ENCODE assay signal across 13 mouse cellular contexts in genomic region chr19:47222841-47223557, GRCm38 (mm10). TPM values are rescaled to one million over a fixed set of nuclear protein-coding genes. Genes with fewer than 3 reads are reported as not detected.
DNase-seq lines count a peak whose midpoint lies in the region; ATAC-seq and TF ChIP-seq lines count a peak whose summit lies in the region.
"Had no signal": no experiment of that assay in that cellular context is flagged by ENCODE, and none has a peak within 500 bp of the region (broad histone marks: within the 10 kb centered on the region; RNA-seq: fewer than 3 reads in every experiment).

No protein-coding gene starts in this region.

- H3K4me2 ChIP-seq in lung, postnatal 0 days (replicated peaks; ENCODE audit: low read depth, low read length), result no peak overlapping the region
- no peak overlapping the region for H3K4me2 ChIP-seq in hindbrain, embryonic 16.5 days (ENCODE audit: low read length)
- no peak overlapping the region; the same call in 1 of the 2 replicates for H3K4me2 ChIP-seq in heart, embryonic 11.5 days

- no peaks in the 10 kb centered on the region for H3K9me3 ChIP-seq in lung, postnatal 0 days (ENCODE audit: low read length)
- H3K9me3 ChIP-seq in hindbrain, embryonic 16.5 days (ENCODE audit: control insufficient read depth, low read length), result no peaks in the 10 kb centered on the region
- no peaks in the 10 kb centered on the region for H3K9me3 ChIP-seq in heart, embryonic 11.5 days (replicated peaks; ENCODE audit: control insufficient read depth, low read length)
- H3K9me3 ChIP-seq: G1E had no signal

- 0 out of 2 replicates have a peak, but pooled peaks have one; percentile 32 for ATAC-seq in lung, postnatal 0 days
- ATAC-seq in hindbrain, embryonic 16.5 days, result no peak
- ATAC-seq in heart, embryonic 11.5 days (replicated peaks; ENCODE audit: insufficient number of reproducible peaks, low FRiP score, low TSS enrichment), result no peak
- ATAC-seq: forebrain, embryonic 14.5 days had no signal

- WGBS in lung, postnatal 0 days, result 47% methylated on average over 15 of the region's 15 CpGs
- 51% methylated on average over 15 of the region's 15 CpGs for WGBS in lung, adult 2 months
- 69% methylated on average over 15 of the region's 15 CpGs for WGBS in hindbrain, embryonic 16.5 days
- 44% methylated on average over 15 of the region's 15 CpGs for WGBS in heart, embryonic 11.5 days (ENCODE audit: insufficient replicate concordance)

- no peaks in the 10 kb centered on the region for H3K27me3 ChIP-seq in lung, postnatal 0 days (replicated peaks; ENCODE audit: insufficient read depth, low read length)
- no peaks in the 10 kb centered on the region for H3K27me3 ChIP-seq in hindbrain, embryonic 16.5 days (replicated peaks; ENCODE audit: control insufficient read depth, insufficient read depth, low read length)
- H3K27me3 ChIP-seq in heart, embryonic 11.5 days (ENCODE audit: control insufficient read depth, insufficient read depth, low read length), result no peaks in the 10 kb centered on the region

- no peak for TF ChIP-seq EP300 in lung, postnatal 0 days (IDR thresholded peaks at IDR 0.05)

- H3K36me3 ChIP-seq in lung, postnatal 0 days (ENCODE audit: insufficient read depth, low read length), result no peaks in the 10 kb centered on the region
- H3K36me3 ChIP-seq in hindbrain, embryonic 16.5 days (ENCODE audit: control insufficient read depth, insufficient read depth, low read length), result no peaks in the 10 kb centered on the region
- H3K36me3 ChIP-seq in heart, embryonic 11.5 days (ENCODE audit: control insufficient read depth, insufficient read depth, low read length), result no peaks in the 10 kb centered on the region
- H3K36me3 ChIP-seq: G1E had no signal

- H3K27ac ChIP-seq in lung, postnatal 0 days (ENCODE audit: low read length), result no peak overlapping the region
- H3K27ac ChIP-seq in hindbrain, embryonic 16.5 days (ENCODE audit: low read depth, low read length), result peak overlapping the region; percentile 4; the same call in 1 of the 2 replicates
- H3K27ac ChIP-seq in heart, embryonic 11.5 days (ENCODE audit: low read depth, low read length), result no peak overlapping the region

- no peak for TF ChIP-seq CTCF in lung, postnatal 0 days (IDR thresholded peaks at IDR 0.05)
- TF ChIP-seq CTCF in lung, adult 2 months (IDR thresholded peaks at IDR 0.05; ENCODE audit: insufficient read depth, low read length), result no peak

- TF ChIP-seq POLR2A in lung, adult 2 months (IDR thresholded peaks at IDR 0.05; ENCODE audit: borderline replicate concordance, extremely low read depth, low read depth, low read length), result no peak

- no peak overlapping the region for H3K9ac ChIP-seq in lung, postnatal 0 days (replicated peaks; ENCODE audit: low read depth)
- H3K9ac ChIP-seq in hindbrain, embryonic 16.5 days (ENCODE audit: low read depth, low read length), result no peak overlapping the region
- no peak overlapping the region for H3K9ac ChIP-seq in heart, embryonic 11.5 days (ENCODE audit: low read depth, low read length)

- peak; percentile 47 to 70 for DNase-seq in cerebellum, postnatal 25 days
- DNase-seq in cerebellum, adult 9-10 months, result no peak
- DNase-seq in lung, postnatal 0 days (ENCODE audit: low spot score), result no peak
- DNase-seq in lung, adult 2 months, result no peak
- peak; percentile 33 to 56 for DNase-seq in adrenal gland, postnatal 36 days
- no peak for DNase-seq in retina, postnatal 1 day
- DNase-seq: heart, postnatal 36 days; kidney, adult 9 months; spleen, adult 18-20 months had no signal

- no peak overlapping the region for H3K4me3 ChIP-seq in lung, postnatal 0 days (ENCODE audit: low read depth, low read length)
- no peak overlapping the region for H3K4me3 ChIP-seq in lung, adult 2 months (replicated peaks; ENCODE audit: extremely low read depth, low read depth, low read length)
- H3K4me3 ChIP-seq in hindbrain, embryonic 16.5 days (ENCODE audit: low read length), result no peak overlapping the region
- no peak overlapping the region for H3K4me3 ChIP-seq in heart, embryonic 11.5 days (ENCODE audit: low read depth, low read length)

- no peaks in the 10 kb centered on the region for H3K4me1 ChIP-seq in lung, postnatal 0 days (ENCODE audit: insufficient read depth, low read depth, low read length)
- no peaks in the 10 kb centered on the region for H3K4me1 ChIP-seq in lung, adult 2 months (ENCODE audit: control insufficient read depth, insufficient read depth, low read length)
- peaks cover 4% of the 10 kb centered on the region for H3K4me1 ChIP-seq in hindbrain, embryonic 16.5 days (ENCODE audit: control insufficient read depth, insufficient read depth, low read depth, low read length)
- peaks cover 5% of the 10 kb centered on the region for H3K4me1 ChIP-seq in heart, embryonic 11.5 days (ENCODE audit: control insufficient read depth, insufficient read depth, low read length)

RNA-seq across cellular contexts. Expression of gene Neurl1a, which starts 44.4 kb away (rescaled TPM):
- polyA plus RNA-seq in lung, postnatal 0 days (2015; fragmentation: Nextera tagmentation; extraction: Ambion mirVana), result 1.5 and 2.2 TPM in 2 replicates
- 8.3 and 10.1 TPM in 2 replicates for polyA plus RNA-seq in lung, adult 2 months (2012; rRNA removed)
- 10 to 100 TPM; 11.5 to 15.3 TPM for total RNA-seq in adrenal gland, postnatal 36 days (2021)
- 15.0 and 16.0 TPM in 2 replicates for polyA plus RNA-seq in hindbrain, embryonic 16.5 days (2015; fragmentation: Nextera tagmentation; extraction: Ambion mirVana)
- polyA plus RNA-seq in heart, embryonic 11.5 days (2014; fragmentation: Nextera tagmentation; extraction: Ambion mirVana), result 3.0 and 3.2 TPM in 2 replicates
- polyA plus RNA-seq: G1E had no signal

Comparison
In these comparisons a context has a peak if more than half of its experiments do, and no peak if none do; other contexts are left out.
1. DNase-seq: peak in cerebellum, postnatal 25 days (2 of 2) and adrenal gland, postnatal 36 days (2 of 2); none in cerebellum, adult 9-10 months (single experiment), lung, postnatal 0 days (single experiment), lung, adult 2 months (single experiment) and retina, postnatal 1 day (single experiment).